Mouse (Mus musculus): ENCODE results near the gene Rpp25l.
"Not testable (repeated sequence)": the region's sequence is repeated elsewhere in the genome, so short reads cannot be mapped to it uniquely, and the experiment has no call there.

Gene Rpp25l

GRCm38 (mm10) chr4:41713197-41714067 is at the start of gene Rpp25l:
Gene Rpp25l (minus strand): TSS chr4:41713534.
- peak; percentile 76 for DNase-seq (ENCODE audit: low read depth, low spot score)

DNA sequence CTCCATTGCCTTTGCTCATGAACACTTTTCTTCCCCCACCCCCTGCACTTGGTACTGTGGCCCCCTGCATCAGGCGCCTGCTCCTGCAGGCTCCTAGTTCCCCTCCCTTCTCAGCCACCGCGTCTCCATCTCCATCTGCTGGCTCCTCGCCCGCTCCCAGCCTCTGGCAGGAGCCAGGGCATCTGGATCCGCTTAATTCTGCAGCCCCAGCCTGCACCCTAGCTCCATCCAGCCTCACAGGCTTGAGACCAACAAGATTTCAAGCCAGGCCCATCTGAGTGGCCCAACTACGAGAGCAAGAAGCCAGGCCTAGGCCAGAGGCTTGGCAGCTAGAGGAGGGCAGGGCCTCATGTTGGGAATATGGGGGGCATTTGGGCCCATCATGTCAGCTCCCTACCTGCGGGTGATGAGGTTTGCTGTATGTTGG is 49.4 kb upstream of the Rpp25l start:
- DNase-seq (ENCODE audit: low read depth, low spot score), result not testable (repeated sequence)

- DNase-seq (ENCODE audit: low read depth, low spot score), result no peak
These were observed 48.9 kb upstream of the Rpp25l start for GRCm38 (mm10) chr4:41762099-41762687.

GRCm38 (mm10) chr4:41761680-41762079 is 48.3 kb upstream of the Rpp25l start:
- no peak for DNase-seq (ENCODE audit: low read depth, low spot score)

DNA sequence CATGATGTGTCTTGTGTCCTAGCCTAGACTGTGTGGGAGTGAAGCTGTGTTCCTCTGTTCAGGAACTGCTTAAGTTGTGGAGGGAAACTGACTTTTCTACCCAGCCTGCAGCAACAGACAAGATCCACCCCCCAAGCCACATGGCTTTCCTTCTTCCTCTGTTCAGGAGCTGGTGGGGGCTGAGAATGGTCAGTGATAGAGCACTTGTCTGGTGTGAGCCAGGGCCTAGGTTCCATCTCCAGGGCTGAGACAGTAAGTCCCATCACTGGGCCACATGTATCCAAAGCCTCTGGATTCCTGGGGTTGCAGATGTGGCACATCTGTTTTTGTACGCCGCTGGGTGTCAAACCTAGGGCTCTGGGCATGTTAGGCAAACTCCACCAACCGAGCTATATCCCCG is 47.6 kb upstream of the Rpp25l start:
- DNase-seq (ENCODE audit: low read depth, low spot score), result no peak

GRCm38 (mm10) chr4:41760288-41760721 is 47.0 kb upstream of the Rpp25l start:
- peak; percentile 90 for DNase-seq (ENCODE audit: low read depth, low spot score)

DNA sequence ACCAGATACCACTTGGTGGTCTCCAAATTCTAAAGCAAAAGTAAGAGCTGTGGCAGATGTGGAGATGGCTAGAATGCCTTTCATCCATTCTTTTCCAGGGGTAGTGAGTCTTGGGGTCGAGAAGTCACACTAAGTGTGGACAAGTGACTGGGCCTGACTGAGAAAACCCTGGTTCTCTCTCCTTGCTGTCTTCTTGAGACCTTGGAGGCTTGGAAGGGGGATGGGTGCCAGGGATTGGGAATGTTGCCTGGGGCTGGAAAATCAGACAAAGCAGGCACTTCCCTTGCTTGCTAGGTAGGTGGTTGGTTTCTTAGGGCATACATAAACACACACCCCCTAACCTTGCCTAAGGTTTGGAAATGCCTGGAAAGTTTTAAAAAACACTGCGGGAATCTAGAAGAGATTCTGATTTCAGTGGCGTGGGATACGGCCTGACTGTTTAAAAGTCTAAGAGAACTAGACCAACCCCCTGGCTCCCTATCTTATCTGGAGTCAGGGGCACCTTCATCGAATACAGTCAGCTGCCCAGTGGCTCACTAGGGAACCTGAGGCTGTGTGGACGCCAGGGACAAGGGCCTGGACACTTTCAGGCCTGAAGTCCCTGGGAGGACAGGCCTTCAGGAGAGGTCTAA is 46.4 kb upstream of the Rpp25l start:
- DNase-seq (ENCODE audit: low read depth, low spot score), result no peak

DNA sequence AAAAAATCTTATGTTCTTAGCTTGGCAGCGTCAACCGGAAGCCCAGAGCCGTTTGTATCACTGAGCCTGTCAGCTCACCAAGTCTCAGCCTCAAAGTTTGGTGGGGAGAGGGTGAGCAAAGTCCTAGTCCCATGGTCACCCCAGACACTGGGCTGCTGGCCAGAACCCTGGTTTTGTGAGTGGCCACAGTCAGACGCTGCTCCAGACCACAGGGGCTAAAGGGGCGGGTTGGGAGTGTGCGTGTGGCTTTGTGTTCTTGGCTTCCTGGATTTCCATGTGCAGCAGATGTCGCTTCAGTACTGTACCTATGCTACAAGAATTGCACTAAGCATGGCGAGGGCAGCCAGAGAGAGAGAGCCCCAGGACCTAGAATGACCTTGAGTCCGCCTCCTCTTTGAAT is 45.9 kb upstream of the Rpp25l start:
- no peak for DNase-seq (ENCODE audit: low read depth, low spot score)

- no peak for DNase-seq (ENCODE audit: low read depth, low spot score)
These were observed 45.4 kb upstream of the Rpp25l start for GRCm38 (mm10) chr4:41758701-41759100.

GRCm38 (mm10) chr4:41758021-41758420 is 44.7 kb upstream of the Rpp25l start:
- no peak for DNase-seq (ENCODE audit: low read depth, low spot score)

GRCm38 (mm10) chr4:41757321-41757720 is 44.0 kb upstream of the Rpp25l start:
- no peak for DNase-seq (ENCODE audit: low read depth, low spot score)

DNA sequence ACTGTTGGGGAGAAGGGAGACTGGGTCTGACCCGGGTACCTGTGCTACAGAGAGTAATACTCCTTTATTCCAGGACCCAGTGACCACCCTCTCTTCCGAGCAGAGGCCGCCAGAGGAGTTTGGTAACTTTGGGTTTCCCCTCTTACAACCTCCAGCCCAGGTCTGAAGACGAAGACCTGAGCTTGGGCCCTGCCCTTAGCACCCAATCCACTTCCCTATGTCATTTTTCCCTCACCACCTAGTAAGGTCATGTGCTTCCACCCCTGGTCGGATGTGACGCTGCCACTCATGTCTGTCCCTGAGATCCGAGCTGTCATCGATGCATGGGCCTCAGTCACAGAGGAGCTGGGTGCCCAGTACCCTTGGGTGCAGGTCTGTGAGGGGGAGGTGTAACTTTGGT is 43.1 kb upstream of the Rpp25l start:
- no peak for DNase-seq (ENCODE audit: low read depth, low spot score)

DNA sequence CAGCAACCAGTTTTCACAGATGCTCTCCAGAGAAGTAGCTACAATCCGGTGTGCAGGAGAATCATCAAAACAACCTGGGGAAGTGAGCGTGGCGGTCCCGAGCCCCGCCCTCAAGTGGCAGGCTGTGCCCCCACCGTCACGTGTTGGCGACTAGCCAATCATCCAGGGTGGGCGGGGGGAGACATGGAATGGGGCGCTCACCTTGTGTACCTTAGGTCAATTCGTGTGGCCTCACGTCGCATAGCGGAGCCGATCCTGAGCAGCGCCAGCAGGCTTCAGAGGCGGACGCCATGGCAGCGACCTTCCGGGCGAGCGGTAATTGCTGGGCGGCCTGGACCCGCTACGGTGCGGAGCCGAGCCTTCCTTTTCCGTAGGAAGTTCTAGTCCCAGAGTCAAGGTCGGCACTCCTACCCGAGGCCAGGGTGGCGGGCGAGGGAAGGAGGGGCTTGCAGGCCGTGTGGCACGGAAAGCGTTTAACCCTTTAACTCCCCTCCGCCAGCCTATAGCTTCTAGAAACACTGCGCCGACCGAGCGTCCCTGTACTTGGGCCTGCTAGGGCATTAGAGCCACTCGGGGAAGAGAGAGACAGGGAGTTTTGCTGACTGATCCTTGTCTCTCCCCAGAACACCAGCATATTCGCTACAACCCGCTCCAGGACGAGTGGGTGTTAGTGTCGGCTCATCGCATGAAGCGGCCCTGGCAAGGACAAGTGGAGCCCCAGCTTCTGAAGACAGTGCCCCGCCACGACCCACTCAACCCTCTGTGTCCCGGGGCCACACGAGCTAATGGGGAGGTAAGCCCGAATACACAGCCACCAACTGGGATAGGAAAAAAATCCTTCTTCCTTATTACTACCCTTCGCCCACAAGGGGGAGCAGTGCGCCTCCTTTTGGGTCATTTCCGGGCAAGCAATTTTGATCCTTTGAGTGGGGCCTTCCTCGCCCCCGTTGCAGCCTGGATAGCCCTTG is 42.3 kb upstream of the Rpp25l start, which contains the start of gene Sigmar1:
Gene Sigmar1, minus strand, starts transcription at position 820 of the 968 bp plus-strand sequence.
- peak; percentile 95 for DNase-seq (ENCODE audit: low read depth, low spot score)

DNA sequence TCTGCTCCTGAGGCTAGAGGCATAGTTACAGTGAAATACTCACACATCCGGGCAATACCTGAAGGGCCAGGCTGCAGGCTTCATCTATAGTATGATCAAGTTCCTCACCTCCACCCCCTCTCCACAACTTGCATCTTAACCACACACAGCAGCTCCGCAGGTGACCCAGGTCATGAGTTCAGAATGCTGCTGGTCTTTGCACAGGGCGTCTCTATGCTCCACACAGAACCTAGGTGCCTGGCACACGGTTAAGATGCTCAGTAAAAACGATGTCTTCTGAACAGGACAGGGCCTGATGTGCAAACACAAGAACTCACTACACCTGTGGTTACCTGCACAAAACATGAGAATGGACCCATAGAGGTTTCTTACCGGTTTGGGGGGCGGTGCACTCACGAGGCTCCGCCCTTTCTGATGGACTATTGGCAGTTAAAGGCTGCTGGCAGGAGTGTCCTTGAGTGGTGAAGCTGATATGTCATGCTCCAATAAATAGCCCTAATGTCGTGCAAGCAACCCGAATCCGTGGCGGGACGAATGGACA is 41.5 kb upstream of the Rpp25l start, which contains the start of gene Galt:
Gene Galt, plus strand, starts transcription at position 432 of the 541 bp plus-strand sequence.
- peak; percentile 81 for DNase-seq (ENCODE audit: low read depth, low spot score)

DNA sequence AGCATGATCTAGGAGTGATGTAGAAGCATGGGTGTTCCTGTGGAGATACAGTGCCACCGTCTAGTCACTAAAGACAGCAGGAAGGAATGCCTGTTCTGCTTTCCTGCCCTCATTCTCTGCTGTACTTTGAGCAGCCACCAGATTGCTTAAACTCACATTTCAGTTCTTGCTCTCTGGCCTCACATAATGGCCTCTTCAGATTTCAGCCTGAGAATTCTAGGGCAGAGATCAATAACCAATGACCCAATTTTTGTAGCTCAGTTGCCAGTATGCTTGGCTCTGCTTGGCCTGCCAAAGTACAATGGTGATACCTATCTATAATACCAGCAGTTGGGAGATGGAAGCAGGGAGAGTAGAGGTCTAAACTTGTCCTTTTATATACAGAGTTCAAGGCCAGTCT is 31.7 kb upstream of the Rpp25l start:
- DNase-seq (ENCODE audit: low read depth, low spot score), result no peak

DNA sequence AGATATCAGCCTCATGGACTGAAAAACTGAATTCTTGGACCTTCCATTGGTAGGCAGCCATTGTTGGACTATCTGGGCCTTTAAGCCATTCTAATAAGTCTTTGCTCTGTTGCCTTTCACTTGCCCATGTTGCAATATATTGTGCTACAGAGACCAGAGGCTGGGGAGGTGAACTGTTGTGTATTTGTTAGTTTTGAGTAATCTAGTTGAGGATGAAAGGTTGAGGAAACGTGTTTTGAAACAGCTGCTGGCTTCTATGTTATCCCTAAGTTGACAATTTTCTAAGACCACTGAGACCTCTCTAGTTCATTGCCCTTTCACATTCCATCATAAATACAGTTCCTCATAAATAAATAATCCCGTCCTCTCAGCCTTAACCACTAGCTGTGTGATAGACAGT is 30.8 kb upstream of the Rpp25l start:
- no peak for DNase-seq (ENCODE audit: low read depth, low spot score)

DNA sequence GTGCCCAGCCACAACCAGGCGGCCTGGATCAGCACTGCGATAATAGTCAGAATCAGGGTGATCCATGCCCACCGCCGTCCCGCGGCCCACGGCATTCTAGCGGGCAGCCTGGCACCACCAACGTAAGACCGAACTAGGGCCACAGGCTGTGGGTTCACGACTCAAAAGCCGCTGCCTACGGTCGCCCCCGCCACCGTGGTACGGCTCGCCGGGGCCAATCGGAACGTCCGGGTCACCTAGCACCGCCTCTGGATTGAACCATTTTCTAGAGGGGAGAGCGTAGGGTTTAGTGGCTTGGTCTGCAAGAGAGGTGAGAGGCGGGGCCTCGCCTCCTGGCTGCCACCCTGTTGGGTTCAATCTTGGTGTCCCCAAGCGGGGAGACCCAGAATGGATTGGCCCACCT is 27.8 kb upstream of the Rpp25l start:
- DNase-seq (ENCODE audit: low read depth, low spot score), result peak; percentile 97

GRCm38 (mm10) chr4:41740380-41741157 is 27.2 kb upstream of the Rpp25l start:
- DNase-seq (ENCODE audit: low read depth, low spot score), result peak; percentile 51

GRCm38 (mm10) chr4:41739260-41739659 is 25.9 kb upstream of the Rpp25l start:
- no peak for DNase-seq (ENCODE audit: low read depth, low spot score)

GRCm38 (mm10) chr4:41738256-41738603 is 24.9 kb upstream of the Rpp25l start:
- DNase-seq (ENCODE audit: low read depth, low spot score), result no peak
